Mouse (Mus musculus): ENCODE results near the gene Ugt1a1.

DNA sequence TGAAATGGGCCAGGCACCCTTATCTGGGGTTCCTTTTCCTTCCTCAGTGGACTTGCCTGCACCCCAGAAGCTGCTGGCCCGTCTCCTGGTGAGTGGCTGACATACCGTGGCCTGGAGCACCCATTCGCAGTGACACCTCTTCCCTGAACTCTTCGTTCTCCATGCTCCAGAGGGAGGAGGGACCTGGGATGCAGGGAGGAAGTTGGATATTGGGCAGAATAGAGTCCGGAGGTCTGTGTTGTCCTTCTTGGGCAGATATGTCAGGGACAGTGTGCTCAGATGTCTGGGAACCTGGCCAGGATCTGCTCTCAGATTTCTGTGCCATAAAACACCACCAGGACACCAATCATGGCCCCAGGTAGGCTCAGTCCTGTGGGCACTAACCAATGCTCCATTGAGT lies 28.3 kb downstream of the Ugt1a1 start:
- TF ChIP-seq CTCF (IDR thresholded peaks at IDR 0.05) (no peak), POLR2A (IDR thresholded peaks at IDR 0.05; ENCODE audit: insufficient read depth, low read depth, low read length) (no peak)

Measured in heart, adult 2 months (tissue).